Mouse (Mus musculus) retina, postnatal 1 day (tissue): ENCODE measurements around the gene Gab1.

ENCODE experiments used
- DNase-seq: peaks from one replicate; pipeline ENCODE4 v3.0.0-alpha.2; 2012

Gene Gab1

DNA sequence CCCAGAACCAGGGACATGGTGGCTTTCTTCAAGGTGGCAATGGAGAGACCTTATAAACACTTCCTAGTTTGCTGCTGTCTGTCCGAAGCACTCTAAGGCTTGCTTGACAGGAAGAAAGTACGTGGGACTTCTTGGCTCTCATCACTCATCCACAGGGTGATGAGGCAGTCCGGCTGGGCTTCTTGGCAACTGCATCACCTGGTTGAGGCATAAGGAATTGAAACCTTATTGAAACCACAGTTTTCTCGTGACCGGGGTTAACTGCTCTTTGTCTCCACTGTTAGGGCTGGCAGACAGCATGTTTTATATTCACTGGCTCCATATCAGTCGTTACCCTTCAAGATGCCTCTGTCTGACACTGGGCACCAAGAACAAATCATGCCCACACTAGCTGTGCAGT lies 40.2 kb downstream of the Gab1 start:
- DNase-seq: no peak

GRCm38 (mm10) chr8:80838199-80838598 lies 42.1 kb downstream of the Gab1 start:
- no peak for DNase-seq

DNA sequence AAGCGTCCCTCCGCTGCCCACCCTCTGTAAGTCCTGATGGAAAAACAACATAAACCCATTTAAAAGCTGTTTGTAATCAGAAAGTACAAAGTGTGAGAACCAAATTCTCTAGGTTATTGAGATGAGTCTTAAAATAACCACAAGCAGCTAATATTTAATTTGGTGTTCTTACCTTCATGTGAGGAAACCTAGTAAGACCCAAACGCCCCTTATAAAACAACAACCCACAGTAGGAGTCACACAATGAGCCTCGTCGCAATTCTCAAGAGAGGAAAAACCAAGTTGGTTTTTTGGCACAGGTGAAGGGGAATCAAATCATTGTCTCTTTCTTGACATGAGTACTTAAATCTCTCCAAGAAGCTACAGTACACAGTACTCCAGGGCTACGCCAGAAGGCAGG lies 44.9 kb downstream of the Gab1 start:
- DNase-seq: no peak

GRCm38 (mm10) chr8:80834443-80834842 lies 45.9 kb downstream of the Gab1 start:
- DNase-seq: no peak

- no peak for DNase-seq
These were observed 47.8 kb downstream of the Gab1 start for GRCm38 (mm10) chr8:80832534-80832933.

DNA sequence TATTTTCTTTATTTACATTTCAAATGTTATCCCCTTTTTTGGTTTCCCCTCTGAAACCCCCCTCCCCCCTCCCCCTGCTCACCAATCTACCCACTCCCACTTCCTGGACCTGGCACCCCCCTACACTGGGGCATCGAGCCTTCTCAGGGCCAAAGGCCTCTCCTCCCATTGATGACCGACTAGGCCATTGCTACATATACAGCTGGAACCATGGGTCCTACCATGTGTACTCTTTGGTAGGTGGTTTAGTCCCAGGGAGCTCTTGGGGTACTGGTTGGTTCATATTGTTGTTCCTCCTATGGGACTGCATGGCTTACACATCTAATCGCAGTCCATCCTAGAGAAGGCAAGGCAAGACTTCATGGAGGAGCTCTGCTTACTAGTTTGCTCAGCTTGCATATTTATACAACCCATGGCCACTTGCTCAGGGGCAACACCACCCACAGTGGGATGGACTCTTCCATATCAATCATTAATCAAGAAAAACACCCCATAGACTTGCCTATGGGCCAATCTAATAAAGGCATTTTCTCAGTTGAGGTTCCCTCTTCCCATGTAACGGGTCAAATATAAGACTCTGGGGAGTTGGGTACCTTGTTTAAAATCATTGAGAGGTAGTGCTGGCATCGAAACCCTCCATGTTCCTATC lies 48.3 kb downstream of the Gab1 start:
- no peak for DNase-seq

DNA sequence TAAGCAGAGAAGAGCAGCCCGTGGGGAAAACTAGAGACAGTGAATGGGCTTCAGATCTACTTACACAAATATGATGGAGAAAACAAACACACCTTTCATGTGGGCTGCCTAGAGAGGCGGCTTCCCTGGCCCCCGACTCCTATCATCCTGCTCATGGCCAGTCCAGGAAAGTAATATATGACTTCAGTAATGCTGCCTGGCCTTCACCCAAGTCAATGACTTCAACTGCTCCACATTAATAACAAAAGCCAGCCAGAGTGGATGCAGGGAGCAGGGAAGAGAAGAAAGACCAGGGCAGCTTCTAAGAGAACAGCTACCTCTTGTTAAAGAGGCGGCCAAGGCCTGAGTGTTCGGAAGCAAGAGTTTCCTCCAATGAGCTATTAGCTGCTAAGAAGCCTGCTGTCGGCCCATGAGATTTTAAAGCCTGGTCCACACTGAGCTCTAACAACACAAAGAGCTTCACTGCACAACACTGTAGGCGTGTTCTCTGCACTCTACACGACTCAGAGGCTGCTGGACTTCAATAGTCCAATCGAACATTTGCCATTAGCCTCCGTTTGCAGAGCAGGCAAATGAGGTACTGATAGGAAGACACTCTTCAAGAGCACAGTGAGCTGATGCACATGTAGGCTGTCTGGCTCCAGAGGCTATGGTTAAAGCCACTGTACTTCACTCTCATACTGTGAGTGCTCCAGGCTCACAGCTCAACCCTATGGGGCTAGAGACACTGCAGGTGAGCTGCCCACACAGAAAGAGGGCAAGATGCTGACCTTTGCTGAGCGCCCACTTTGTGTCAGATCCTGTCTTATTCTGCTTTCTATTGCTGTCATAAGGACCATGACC lies 49.4 kb downstream of the Gab1 start:
- peak; percentile 34 for DNase-seq

- DNase-seq: peak; percentile 48
These were observed 50.2 kb downstream of the Gab1 start for GRCm38 (mm10) chr8:80830141-80830540.

DNA sequence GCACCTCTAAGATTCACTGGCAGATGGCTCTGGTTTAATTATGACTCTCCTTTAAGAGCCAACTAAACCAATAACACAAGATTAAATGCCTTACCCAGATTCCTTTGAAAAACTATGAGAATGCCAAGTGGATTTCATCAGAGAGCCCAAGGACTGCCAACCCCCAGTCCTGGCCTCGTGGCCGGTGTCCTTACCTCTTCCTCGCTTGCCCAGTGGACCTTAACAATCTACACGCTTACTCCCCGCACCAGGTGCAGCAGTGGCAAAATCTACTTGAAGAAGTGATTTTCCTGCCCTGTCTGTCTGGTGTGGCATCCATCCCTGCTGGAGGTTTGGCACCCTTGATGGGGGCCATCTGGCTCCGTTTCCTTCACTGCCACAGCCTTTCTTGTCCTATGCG lies 53.3 kb downstream of the Gab1 start:
- DNase-seq: no peak

- no peak for DNase-seq
These were observed 55.2 kb downstream of the Gab1 start for GRCm38 (mm10) chr8:80825136-80825535.

GRCm38 (mm10) chr8:80824426-80824825 lies 55.9 kb downstream of the Gab1 start:
- no peak for DNase-seq

GRCm38 (mm10) chr8:80823250-80823649 lies 57.1 kb downstream of the Gab1 start:
- no peak for DNase-seq

- no peak for DNase-seq
These were observed 58.7 kb downstream of the Gab1 start for GRCm38 (mm10) chr8:80821367-80822225.

- DNase-seq: no peak
These were observed 61.3 kb downstream of the Gab1 start for GRCm38 (mm10) chr8:80818978-80819377.

- no peak for DNase-seq
These were observed 63.3 kb downstream of the Gab1 start for GRCm38 (mm10) chr8:80817065-80817464.

DNA sequence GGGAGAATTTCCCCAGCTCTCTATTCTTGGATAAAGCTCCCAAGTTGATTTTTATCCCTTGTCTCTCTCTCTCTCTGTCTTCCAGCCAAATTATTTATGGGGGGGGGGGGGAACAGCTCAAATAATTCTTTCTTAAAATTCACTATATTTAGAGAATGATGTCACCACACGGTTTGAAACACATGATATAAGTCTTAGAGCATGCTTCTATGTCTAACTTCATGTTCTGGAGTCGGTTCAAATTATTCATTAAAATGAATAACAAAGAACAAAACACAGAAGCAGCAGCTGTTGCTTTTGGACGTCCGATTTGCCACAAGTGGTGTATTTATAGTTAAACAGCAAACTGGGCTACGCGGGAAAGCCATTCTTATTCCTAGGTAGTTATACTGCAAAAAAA lies 65.1 kb downstream of the Gab1 start:
- DNase-seq: no peak

GRCm38 (mm10) chr8:80814087-80814791 lies 66.1 kb downstream of the Gab1 start:
- peak; percentile 34 for DNase-seq

DNA sequence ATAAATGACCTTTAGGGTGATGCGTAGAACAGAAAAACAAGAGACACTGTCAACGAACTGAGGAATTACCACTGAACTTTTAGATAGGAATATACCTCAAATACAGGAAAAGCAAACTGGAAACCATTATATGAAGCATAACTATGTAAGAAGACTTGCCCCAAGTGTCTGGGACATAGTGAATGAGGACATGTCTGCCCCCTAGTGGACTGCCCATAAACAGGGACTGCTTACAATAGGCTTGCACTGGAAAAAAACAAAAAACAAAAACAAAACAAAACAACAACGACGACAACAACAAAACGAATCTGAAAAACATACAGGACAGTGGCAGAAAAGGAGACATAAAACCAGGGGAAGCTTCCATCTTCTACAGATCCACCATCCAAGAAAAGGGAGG lies 66.9 kb downstream of the Gab1 start:
- DNase-seq: peak; percentile 64

DNA sequence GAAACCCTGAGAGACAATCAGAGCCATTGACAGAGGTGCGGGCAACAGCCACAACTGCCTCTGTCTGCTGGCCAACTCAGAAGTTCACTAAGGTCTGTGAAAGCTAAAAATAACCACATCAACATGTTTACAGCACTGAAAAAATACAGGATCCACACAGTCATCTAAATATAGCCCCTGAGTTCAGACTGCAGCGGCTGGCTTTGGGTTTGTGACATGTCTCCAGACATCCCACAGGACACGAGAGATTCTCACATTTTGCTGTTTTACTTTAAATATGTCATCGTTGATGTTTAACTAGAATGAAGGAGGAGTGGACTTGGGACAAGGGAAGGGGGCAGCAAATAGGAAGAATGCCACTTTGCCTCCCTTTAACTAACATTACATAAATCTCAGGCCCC lies 68.7 kb downstream of the Gab1 start:
- no peak for DNase-seq

DNA sequence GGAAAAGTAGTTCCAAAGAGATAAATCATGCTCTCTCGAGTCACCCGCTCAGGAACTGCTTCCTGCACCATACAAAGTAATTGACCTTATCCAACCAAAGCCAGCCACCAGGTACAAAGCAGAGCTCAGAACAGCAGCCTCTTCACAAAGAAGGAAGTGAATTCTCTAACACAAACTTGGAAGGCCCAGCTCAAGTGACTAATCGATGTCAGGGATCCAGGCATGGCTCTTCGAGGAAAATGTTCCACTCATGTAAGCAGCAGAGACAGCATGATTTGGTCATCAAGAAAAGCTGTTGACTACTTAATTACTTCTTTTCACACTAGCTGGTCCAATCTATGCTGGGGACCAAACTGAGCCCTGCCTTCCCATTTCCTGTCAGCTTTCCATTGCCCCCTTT lies 69.4 kb downstream of the Gab1 start:
- no peak for DNase-seq

DNA sequence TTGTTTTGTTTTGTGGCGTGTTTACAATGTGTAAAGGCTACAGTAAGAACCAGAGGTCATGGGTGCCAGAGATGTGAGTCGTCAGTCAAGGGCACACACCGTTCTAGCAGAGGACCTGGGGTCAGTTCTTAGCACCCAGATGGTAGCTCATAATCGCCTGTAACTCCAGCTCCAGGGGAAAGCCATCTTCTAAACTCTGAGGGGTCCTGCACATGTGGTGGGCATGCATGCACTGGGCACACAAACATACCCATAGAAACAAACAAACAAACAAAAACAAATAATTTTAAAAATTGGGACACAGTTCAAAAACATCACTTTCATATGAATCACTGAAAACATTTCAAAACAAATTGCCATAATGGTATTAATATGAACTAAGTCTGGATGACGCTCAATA lies 69.9 kb downstream of the Gab1 start:
- DNase-seq: no peak

DNA sequence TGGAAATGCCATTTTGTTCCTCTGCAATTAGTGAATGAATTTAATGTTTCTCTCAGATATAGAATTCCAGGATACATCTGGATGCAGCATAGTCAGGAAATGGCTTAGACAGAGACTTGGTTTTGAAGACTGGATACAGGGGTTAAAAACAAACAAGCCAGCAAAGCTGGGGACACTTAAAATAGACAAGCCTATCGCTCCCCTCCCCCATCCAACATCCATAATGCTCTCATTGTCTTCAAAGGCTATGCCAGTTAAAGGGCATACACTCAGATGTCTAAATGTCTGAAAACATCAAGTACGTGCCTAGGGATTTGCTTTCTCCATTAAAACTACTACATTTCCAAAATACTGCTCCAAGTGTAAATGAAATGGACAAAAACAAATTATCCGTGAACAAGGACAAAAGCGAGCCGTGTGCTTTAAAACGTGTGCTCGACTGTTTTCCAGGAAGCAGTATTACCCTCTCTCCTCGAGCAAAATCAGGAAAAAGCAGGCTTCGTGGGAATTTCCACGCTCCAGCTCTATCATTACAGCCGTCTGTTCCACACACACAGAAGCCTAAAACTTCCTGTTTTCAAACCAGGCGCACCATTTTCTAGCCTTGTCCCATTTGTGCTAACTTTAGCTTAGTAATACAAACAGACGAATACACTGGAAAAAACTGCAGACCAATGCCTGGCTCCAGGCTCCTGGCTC lies 72.4 kb downstream of the Gab1 start:
- DNase-seq: peak; percentile 73
